Mouse (Mus musculus): ENCODE data around the gene Fgf6. TPM values are rescaled to one million over a fixed set of nuclear protein-coding genes. Genes with fewer than 3 reads are reported as not detected.

Fgf6 gene
- total RNA-seq, 2 experiments from 2014 or later, result not detected

DNA sequence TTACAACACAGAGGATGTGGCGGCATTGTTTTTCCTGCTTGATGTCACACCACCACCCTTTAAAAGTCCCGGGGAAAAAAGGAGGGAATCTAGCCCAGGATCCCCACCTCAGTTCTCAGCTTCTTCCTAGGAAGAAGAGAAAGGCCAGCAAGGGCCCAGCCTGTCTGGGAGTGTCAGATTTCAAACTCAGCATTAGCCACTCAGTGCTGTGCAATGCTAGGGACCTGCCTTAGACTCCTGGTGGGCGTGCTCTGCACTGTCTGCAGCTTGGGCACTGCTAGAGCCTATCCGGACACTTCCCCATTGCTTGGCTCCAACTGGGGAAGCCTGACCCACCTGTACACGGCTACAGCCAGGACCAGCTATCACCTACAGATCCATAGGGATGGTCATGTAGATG is 57.4 kb downstream of the Fgf6 start, which contains the start of gene Fgf23:
Fgf23 (plus strand) TSS at position 86 of the 400 bp plus-strand sequence.
- intact Hi-C loops (cut with DNase I), result no loop called here
- DNase-seq (ENCODE audit: low spot score in 2 of 2), result no peak

Other genes starting within 250 kb of the Fgf6 start
- 100 to 1,000 TPM; 135 to 154 TPM for gene Ndufa9, start 166.4 kb upstream of the Fgf6 start, total RNA-seq (2021)
- gene Akap3, start 162.5 kb upstream of the Fgf6 start, total RNA-seq (2021), result under 1 TPM; 0.10 to 0.43 TPM
- gene Dyrk4, start 93.7 kb upstream of the Fgf6 start, total RNA-seq (2021), result under 1 TPM; 0.15 to 0.18 TPM
- gene Rad51ap1, start 76.0 kb upstream of the Fgf6 start, total RNA-seq (2021), result 1 to 10 TPM; 2.8 to 2.9 TPM
- 10 to 100 TPM; 43.0 to 44.0 TPM for gene D6Wsu163e, start 75.6 kb upstream of the Fgf6 start, total RNA-seq (2021)
- 1 to 10 TPM in 1 of 2 experiments, under 1 TPM in 1; 0.39 to 1.1 TPM for gene Fgf23, start 57.3 kb downstream of the Fgf6 start, total RNA-seq (2021)
- 10 to 100 TPM; 24.1 to 25.0 TPM for gene Tigar, start 94.0 kb downstream of the Fgf6 start, total RNA-seq (2021)
- 10 to 100 TPM; 86.5 to 89.5 TPM for gene Ccnd2, start 136.6 kb downstream of the Fgf6 start, total RNA-seq (2021)